In the genomic region with DNA sequence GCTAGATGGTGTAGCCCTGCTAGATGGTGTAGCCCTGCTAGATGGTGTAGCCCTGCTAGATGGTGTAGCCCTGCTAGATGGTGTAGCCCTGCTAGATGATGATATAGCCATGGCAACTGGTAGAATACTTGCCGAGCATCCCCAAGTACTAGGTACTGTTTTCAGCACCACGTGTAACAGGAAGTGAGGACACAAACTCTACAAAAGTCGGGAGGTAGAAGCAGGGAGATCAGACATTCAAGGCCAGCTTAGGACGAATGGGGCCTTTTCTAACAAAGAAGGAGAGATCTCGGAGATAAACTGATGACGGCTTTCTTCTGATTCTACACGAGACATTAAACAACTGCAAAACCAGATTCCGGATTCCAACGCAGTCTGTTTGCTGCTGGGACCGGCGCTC, we compare ENCODE assay signal across 25 mouse cellular contexts. TPM values are rescaled to one million over a fixed set of nuclear protein-coding genes. Genes with fewer than 3 reads are reported as not detected.
DNase-seq lines count a peak whose midpoint lies in the region; ATAC-seq and TF ChIP-seq lines count a peak whose summit lies in the region.
"Had no signal": no experiment of that assay in that cellular context is flagged by ENCODE, and none has a peak within 500 bp of the region (broad histone marks: within the 10 kb centered on the region; RNA-seq: fewer than 3 reads in every experiment).

No protein-coding gene starts in this region.

- WGBS in forebrain, embryonic 10.5 days, result 86% methylated on average over 11 of the region's 11 CpGs
- WGBS in forebrain, embryonic 13.5 days, result 90% methylated on average over 11 of the region's 11 CpGs
- 81% methylated on average over 11 of the region's 11 CpGs for WGBS in heart, embryonic 10.5 days
- 89% methylated on average over 11 of the region's 11 CpGs for WGBS in midbrain, embryonic 11.5 days
- WGBS in midbrain, embryonic 10.5 days, result 82% methylated on average over 11 of the region's 11 CpGs
- WGBS in stomach, postnatal 0 days, result 82% methylated on average over 11 of the region's 11 CpGs

- peaks cover 6% of the 10 kb centered on the region; the same call in 1 of the 2 replicates for H3K27me3 ChIP-seq in forebrain, embryonic 10.5 days (ENCODE audit: poor library complexity, severe bottlenecking)
- H3K27me3 ChIP-seq in forebrain, embryonic 13.5 days, result peaks cover 3% of the 10 kb centered on the region; the same call in 1 of the 2 replicates
- H3K27me3 ChIP-seq in heart, embryonic 10.5 days (ENCODE audit: insufficient read depth, poor library complexity, severe bottlenecking), result no peaks in the 10 kb centered on the region
- H3K27me3 ChIP-seq in midbrain, embryonic 11.5 days (ENCODE audit: control insufficient read depth, insufficient read depth, low read length), result no peaks in the 10 kb centered on the region
- peaks cover 8% of the 10 kb centered on the region; the same call in 1 of the 2 replicates for H3K27me3 ChIP-seq in midbrain, embryonic 10.5 days (ENCODE audit: low read depth, poor library complexity, severe bottlenecking)
- no peaks in the 10 kb centered on the region for H3K27me3 ChIP-seq in stomach, postnatal 0 days (ENCODE audit: control insufficient read depth, insufficient read depth, low read length)

- TF ChIP-seq EP300 in stomach, postnatal 0 days (optimal IDR thresholded peaks at IDR 0.05), result no peak

- no peak overlapping the region for H3K9ac ChIP-seq in forebrain, embryonic 13.5 days
- no peak overlapping the region for H3K9ac ChIP-seq in midbrain, embryonic 11.5 days (ENCODE audit: low read length)
- no peak overlapping the region for H3K9ac ChIP-seq in stomach, postnatal 0 days (ENCODE audit: low read length)
- H3K9ac ChIP-seq: forebrain, embryonic 12.5 days; forebrain, postnatal 0 days; hindbrain, embryonic 14.5 days had no signal

- no peak for TF ChIP-seq CTCF in stomach, postnatal 0 days (IDR thresholded peaks at IDR 0.05; ENCODE audit: low read depth)

- H3K9me3 ChIP-seq in forebrain, embryonic 10.5 days, result no peaks in the 10 kb centered on the region
- no peaks in the 10 kb centered on the region for H3K9me3 ChIP-seq in forebrain, embryonic 13.5 days (replicated peaks)
- no peaks in the 10 kb centered on the region for H3K9me3 ChIP-seq in heart, embryonic 10.5 days
- no peaks in the 10 kb centered on the region for H3K9me3 ChIP-seq in midbrain, embryonic 11.5 days (ENCODE audit: control insufficient read depth, low read length)
- H3K9me3 ChIP-seq in midbrain, embryonic 10.5 days (replicated peaks), result no peaks in the 10 kb centered on the region
- H3K9me3 ChIP-seq in stomach, postnatal 0 days (ENCODE audit: control insufficient read depth, low read length), result no peaks in the 10 kb centered on the region
- H3K9me3 ChIP-seq: forebrain, embryonic 12.5 days had no signal

- no peak for DNase-seq in forebrain, embryonic 10.5 days (ENCODE audit: extremely low spot score, low spot score)
- no peak for DNase-seq in heart, embryonic 10.5 days (ENCODE audit: low spot score)
- no peak for DNase-seq in heart, adult 8-10 months (ENCODE audit: low spot score)
- DNase-seq in midbrain, embryonic 11.5 days (ENCODE audit: low spot score, missing footprints), result peak; percentile 2
- no peak for DNase-seq in midbrain, embryonic 10.5 days (ENCODE audit: low spot score)
- DNase-seq in stomach, postnatal 0 days (ENCODE audit: low spot score), result no peak
- DNase-seq in kidney, postnatal 4 days, result no peak
- DNase-seq: adrenal gland, postnatal 25 days; B cell, adult 2 months; forebrain, postnatal 0 days; gastrocnemius, postnatal 36 days; kidney, adult 2 months had no signal

- no peak for ATAC-seq in forebrain, embryonic 13.5 days
- ATAC-seq in midbrain, embryonic 11.5 days (ENCODE audit: low FRiP score), result no peak
- ATAC-seq in stomach, postnatal 0 days (ENCODE audit: low FRiP score, low TSS enrichment), result no peak
- ATAC-seq: CD4-positive, CD25-positive, alpha-beta regulatory T cell, adult 4 months; intestine, embryonic 16.5 days had no signal

- H3K4me2 ChIP-seq in forebrain, embryonic 13.5 days, result no peak overlapping the region
- no peak overlapping the region for H3K4me2 ChIP-seq in midbrain, embryonic 11.5 days
- no peak overlapping the region for H3K4me2 ChIP-seq in stomach, postnatal 0 days (replicated peaks; ENCODE audit: low read depth)
- H3K4me2 ChIP-seq: forebrain, embryonic 12.5 days; hindbrain, embryonic 14.5 days had no signal

- no peaks in the 10 kb centered on the region for H3K36me3 ChIP-seq in forebrain, embryonic 10.5 days (replicated peaks)
- no peaks in the 10 kb centered on the region for H3K36me3 ChIP-seq in forebrain, embryonic 13.5 days (ENCODE audit: poor library complexity, severe bottlenecking)
- no peaks in the 10 kb centered on the region for H3K36me3 ChIP-seq in heart, embryonic 10.5 days
- H3K36me3 ChIP-seq in midbrain, embryonic 11.5 days (ENCODE audit: control insufficient read depth, insufficient read depth, low read length), result no peaks in the 10 kb centered on the region
- H3K36me3 ChIP-seq in midbrain, embryonic 10.5 days, result no peaks in the 10 kb centered on the region
- no peaks in the 10 kb centered on the region for H3K36me3 ChIP-seq in stomach, postnatal 0 days (ENCODE audit: control insufficient read depth, insufficient read depth, low read length)
- H3K36me3 ChIP-seq: forebrain, embryonic 12.5 days had no signal

- H3K4me1 ChIP-seq in forebrain, embryonic 10.5 days, result peaks cover 66% of the 10 kb centered on the region
- H3K4me1 ChIP-seq in forebrain, embryonic 13.5 days, result peaks cover 33% of the 10 kb centered on the region
- H3K4me1 ChIP-seq in heart, embryonic 10.5 days, result peaks cover 61% of the 10 kb centered on the region
- H3K4me1 ChIP-seq in midbrain, embryonic 11.5 days (ENCODE audit: control insufficient read depth, insufficient read depth, low read length), result no peaks in the 10 kb centered on the region; the same call in 1 of the 2 replicates
- peaks cover 28% of the 10 kb centered on the region for H3K4me1 ChIP-seq in midbrain, embryonic 10.5 days
- H3K4me1 ChIP-seq in stomach, postnatal 0 days (replicated peaks; ENCODE audit: control insufficient read depth, insufficient read depth), result peaks cover 4% of the 10 kb centered on the region; the same call in 1 of the 2 replicates

- H3K27ac ChIP-seq in forebrain, embryonic 10.5 days, result peak overlapping the region; percentile 31; the same call in 1 of the 2 replicates
- H3K27ac ChIP-seq in forebrain, embryonic 13.5 days, result no peak overlapping the region
- 0 out of 2 replicates have a peak overlapping the region, but pooled peaks have one; percentile 60 for H3K27ac ChIP-seq in heart, embryonic 10.5 days
- no peak overlapping the region for H3K27ac ChIP-seq in midbrain, embryonic 11.5 days (ENCODE audit: low read depth, low read length)
- no peak overlapping the region for H3K27ac ChIP-seq in midbrain, embryonic 10.5 days (replicated peaks)
- no peak overlapping the region for H3K27ac ChIP-seq in stomach, postnatal 0 days (replicated peaks)
- H3K27ac ChIP-seq: forebrain, embryonic 12.5 days; hindbrain, embryonic 14.5 days had no signal

- H3K4me3 ChIP-seq in forebrain, embryonic 10.5 days, result no peak overlapping the region
- no peak overlapping the region for H3K4me3 ChIP-seq in forebrain, embryonic 13.5 days
- no peak overlapping the region for H3K4me3 ChIP-seq in heart, embryonic 10.5 days
- H3K4me3 ChIP-seq in midbrain, embryonic 11.5 days (ENCODE audit: low read depth, low read length), result no peak overlapping the region
- no peak overlapping the region for H3K4me3 ChIP-seq in midbrain, embryonic 10.5 days
- no peak overlapping the region for H3K4me3 ChIP-seq in stomach, postnatal 0 days (ENCODE audit: low read depth, low read length)
- H3K4me3 ChIP-seq: forebrain, embryonic 12.5 days had no signal

RNA-seq across cellular contexts. Expression of a gene that starts 14.4 kb away (rescaled TPM):
- polyA plus RNA-seq in forebrain, embryonic 10.5 days (2016; fragmentation: Nextera tagmentation; extraction: Ambion mirVana), result 157 and 159 TPM in 2 replicates
- polyA plus RNA-seq in forebrain, embryonic 13.5 days (2015; fragmentation: Nextera tagmentation; extraction: Ambion mirVana), result 139 and 150 TPM in 2 replicates
- polyA plus RNA-seq in heart, embryonic 10.5 days (2016; fragmentation: Nextera tagmentation; extraction: Ambion mirVana), result 121 and 128 TPM in 2 replicates
- total RNA-seq in heart, adult 8-10 months (2022), result 10 to 100 TPM; 42.7 to 54.0 (median 47.9) TPM
- polyA plus RNA-seq in midbrain, embryonic 11.5 days (2014; fragmentation: Nextera tagmentation; extraction: Ambion mirVana), result 158 and 189 TPM in 2 replicates
- polyA plus RNA-seq in midbrain, embryonic 10.5 days (2016; fragmentation: Nextera tagmentation; extraction: Ambion mirVana), result 156 and 165 TPM in 2 replicates
- polyA plus RNA-seq in stomach, postnatal 0 days (2015; fragmentation: Nextera tagmentation; extraction: Ambion mirVana), result 206 and 215 TPM in 2 replicates

RNA-seq across cellular contexts. Expression of a gene that starts 54.1 kb away (rescaled TPM):
- polyA plus RNA-seq in forebrain, embryonic 10.5 days (2016; fragmentation: Nextera tagmentation; extraction: Ambion mirVana), result not detected in 2 replicates
- not detected in 2 replicates for polyA plus RNA-seq in forebrain, embryonic 13.5 days (2015; fragmentation: Nextera tagmentation; extraction: Ambion mirVana)
- polyA plus RNA-seq in heart, embryonic 10.5 days (2016; fragmentation: Nextera tagmentation; extraction: Ambion mirVana), result not detected in 2 replicates
- not detected for total RNA-seq in heart, adult 8-10 months (2022)
- polyA plus RNA-seq in midbrain, embryonic 11.5 days (2014; fragmentation: Nextera tagmentation; extraction: Ambion mirVana), result not detected in 2 replicates
- polyA plus RNA-seq in midbrain, embryonic 10.5 days (2016; fragmentation: Nextera tagmentation; extraction: Ambion mirVana), result not detected in 2 replicates
- polyA plus RNA-seq in stomach, postnatal 0 days (2015; fragmentation: Nextera tagmentation; extraction: Ambion mirVana), result not detected in 2 replicates
- total RNA-seq: adrenal gland, adult 2 months; adrenal gland, postnatal 25 days; forebrain, postnatal 0 days; gastrocnemius, adult 18-20 months; gastrocnemius, postnatal 36 days; heart, adult 18-20 months; hematopoietic stem cell, adult 5-6 weeks; MEL had no signal
- polyA plus RNA-seq: adrenal gland, adult 2 months; cerebellum, adult 2 months; embryonic facial prominence, embryonic 11.5 days; forebrain, embryonic 12.5 days; forebrain, postnatal 0 days; heart, postnatal 0 days; hindbrain, embryonic 14.5 days; intestine, embryonic 16.5 days; kidney, adult 2 months had no signal

Comparison
In these comparisons a context has a peak if more than half of its experiments do, and no peak if none do; other contexts are left out.
1. H3K27ac ChIP-seq: peak in forebrain, embryonic 10.5 days (single experiment) and heart, embryonic 10.5 days (single experiment); none in forebrain, embryonic 13.5 days (single experiment), midbrain, embryonic 11.5 days (single experiment), midbrain, embryonic 10.5 days (single experiment) and stomach, postnatal 0 days (single experiment).